Mouse (Mus musculus) lung, postnatal 0 days (tissue): Measurements from ENCODE around the gene Gm33543. TPM values are rescaled to one million over a fixed set of nuclear protein-coding genes. Genes with fewer than 3 reads are reported as not detected.

Experiments
- ATAC-seq: fragments of 200-750 bp; cut with Nextera tagmentation; 2 replicates; pipeline ENCODE4 v1.8.0; 2017; ENCODE audit warnings: moderate library complexity
- DNase-seq: peaks from one replicate; pipeline ENCODE4 v3.0.0-alpha.2; 2016; ENCODE audit warnings: low spot score
- H3K27ac ChIP-seq: fragments of 300-500 bp; sonication (generic); 2 replicates; pipeline ENCODE4 v1.5.1; 2014; ENCODE audit warnings: antibody characterized with exemption, mild to moderate bottlenecking, low read length, mixed read lengths
- H3K27me3 ChIP-seq: fragments of 300-500 bp; sonication (generic); replicated peaks from 2 replicates; pipeline ENCODE4 v1.6.1; 2014; ENCODE audit warnings: low read length, mixed read lengths; ENCODE audit not compliant: insufficient read depth
- H3K36me3 ChIP-seq: fragments of 300-500 bp; sonication (generic); 2 replicates; pipeline ENCODE4 v1.6.1; 2014; ENCODE audit warnings: low read length, mixed read lengths; ENCODE audit not compliant: insufficient read depth
- H3K4me1 ChIP-seq: fragments of 300-500 bp; sonication (generic); 2 replicates; pipeline ENCODE4 v1.6.1; 2014; ENCODE audit warnings: antibody characterized with exemption, low read depth, low read length, mixed read lengths; ENCODE audit not compliant: insufficient read depth
- H3K4me2 ChIP-seq: fragments of 300-500 bp; sonication (generic); replicated peaks from 2 replicates; pipeline ENCODE4 v1.6.1; 2014; ENCODE audit warnings: low read depth, mild to moderate bottlenecking, low read length, moderate library complexity, mixed read lengths
- H3K4me3 ChIP-seq: fragments of 300-500 bp; sonication (generic); 2 replicates; pipeline ENCODE4 v1.5.1; 2014; ENCODE audit warnings: low read depth, low read length
- H3K9ac ChIP-seq: fragments of 300-500 bp; sonication (generic); replicated peaks from 2 replicates; pipeline ENCODE4 v1.6.1; 2014; ENCODE audit warnings: low read depth, mild to moderate bottlenecking
- H3K9me3 ChIP-seq: fragments of 300-500 bp; sonication (generic); 2 replicates; pipeline ENCODE4 v1.6.1; 2016; ENCODE audit warnings: low read length, mixed read lengths
- CTCF ChIP-seq: IDR thresholded peaks from 2 replicates; pipeline ENCODE4 v1.5.1; 2016; ENCODE audit warnings: antibody characterized with exemption, mild to moderate bottlenecking
- EP300 ChIP-seq: IDR thresholded peaks from 2 replicates; pipeline ENCODE4 v1.6.1; 2016; ENCODE audit warnings: antibody characterized with exemption, mild to moderate bottlenecking, control low read depth
- WGBS: fragments of 180-500 bp; shearing (Covaris S2); extraction: QIAGEN DNeasy Blood & Tissue Kit; methylation state at CpG from one replicate; pipeline ENCODE4 v1.1.7; 2014; 5-methylcytosine and 5-hydroxymethylcytosine counted together
- polyA plus RNA-seq: library from polyadenylated mRNA; unstranded; fragments of >200 nt; fragmentation: Nextera tagmentation; extraction: Ambion mirVana; gene quantifications from 2 replicates; pipeline ENCODE4 v1.2.1, GENCODE M21; 2015

Gm33543 gene
- polyA plus RNA-seq, 1 experiment from 2014 or later, result not detected

GRCm38 (mm10) chr10:95800693-95801442, 41.9 kb downstream of the Gm33543 start:
- Histone ChIP-seq H3K9me3 (0 out of 2 replicates have a peak, but pooled peaks cover 3% of the 10 kb centered on the region), H3K9ac (no peak overlapping the region), H3K4me1 (no peaks in the 10 kb centered on the region), H3K4me2 (no peak overlapping the region), H3K4me3 (no peak overlapping the region), H3K36me3 (no peaks in the 10 kb centered on the region), H3K27me3 (no peaks in the 10 kb centered on the region), H3K27ac (no peak overlapping the region)
- 69% methylated on average over 7 of the region's 7 CpGs for WGBS
- TF ChIP-seq CTCF, result no peak
- TF ChIP-seq EP300, result no peak
- ATAC-seq (no peak), DNase-seq (no peak)

GRCm38 (mm10) chr10:95797645-95798395, 44.9 kb downstream of the Gm33543 start:
- H3K4me2 ChIP-seq, result no peak overlapping the region
- DNase-seq, result no peak
- H3K4me1 ChIP-seq, result no peaks in the 10 kb centered on the region
- TF ChIP-seq CTCF (no peak), EP300 (no peak)
- no peak overlapping the region for H3K4me3 ChIP-seq
- no peaks in the 10 kb centered on the region for H3K9me3 ChIP-seq
- H3K27ac ChIP-seq, result no peak overlapping the region
- no peak for ATAC-seq
- 80% methylated on average over 12 of the region's 12 CpGs for WGBS
- no peaks in the 10 kb centered on the region for H3K36me3 ChIP-seq
- H3K9ac ChIP-seq, result no peak overlapping the region
- no peaks in the 10 kb centered on the region for H3K27me3 ChIP-seq

GRCm38 (mm10) chr10:95795500-95795899, 47.2 kb downstream of the Gm33543 start:
- 84% methylated on average over 4 of the region's 4 CpGs for WGBS
- TF ChIP-seq CTCF (no peak), EP300 (no peak)
- no peaks in the 10 kb centered on the region for H3K36me3 ChIP-seq
- H3K4me2 ChIP-seq, result no peak overlapping the region
- H3K9ac ChIP-seq, result no peak overlapping the region
- H3K4me1 ChIP-seq, result no peaks in the 10 kb centered on the region
- ATAC-seq (no peak), DNase-seq (no peak)
- no peak overlapping the region for H3K27ac ChIP-seq
- no peaks in the 10 kb centered on the region for H3K9me3 ChIP-seq
- H3K27me3 ChIP-seq, result no peaks in the 10 kb centered on the region
- no peak overlapping the region for H3K4me3 ChIP-seq

GRCm38 (mm10) chr10:95794706-95795105, 48.0 kb downstream of the Gm33543 start:
- no peak overlapping the region for H3K4me3 ChIP-seq
- no peak overlapping the region for H3K4me2 ChIP-seq
- no peak for TF ChIP-seq EP300
- TF ChIP-seq CTCF, result no peak
- 84% methylated on average over 6 of the region's 6 CpGs for WGBS
- no peak overlapping the region for H3K27ac ChIP-seq
- no peaks in the 10 kb centered on the region for H3K36me3 ChIP-seq
- DNase-seq (no peak), ATAC-seq (no peak)
- no peaks in the 10 kb centered on the region for H3K9me3 ChIP-seq
- no peaks in the 10 kb centered on the region for H3K27me3 ChIP-seq
- no peak overlapping the region for H3K9ac ChIP-seq
- no peaks in the 10 kb centered on the region for H3K4me1 ChIP-seq

GRCm38 (mm10) chr10:95791427-95791804, 51.3 kb downstream of the Gm33543 start:
- H3K27me3 ChIP-seq, result no peaks in the 10 kb centered on the region
- H3K27ac ChIP-seq, result no peak overlapping the region
- no peak for DNase-seq
- no peak overlapping the region for H3K4me2 ChIP-seq
- no peaks in the 10 kb centered on the region for H3K9me3 ChIP-seq
- H3K36me3 ChIP-seq, result no peaks in the 10 kb centered on the region
- TF ChIP-seq CTCF (no peak), EP300 (no peak)
- H3K4me3 ChIP-seq, result no peak overlapping the region
- no peak overlapping the region for H3K9ac ChIP-seq
- no peaks in the 10 kb centered on the region for H3K4me1 ChIP-seq
- ATAC-seq, result no peak
- WGBS, result 76% methylated on average over 8 of the region's 8 CpGs

- Histone ChIP-seq H3K4me3 (no peak overlapping the region), H3K27ac (no peak overlapping the region), H3K9ac (no peak overlapping the region), H3K9me3 (no peaks in the 10 kb centered on the region), H3K4me2 (no peak overlapping the region), H3K36me3 (no peaks in the 10 kb centered on the region), H3K27me3 (no peaks in the 10 kb centered on the region), H3K4me1 (no peaks in the 10 kb centered on the region)
- DNase-seq (no peak), ATAC-seq (no peak)
- TF ChIP-seq EP300, result no peak
- no peak for TF ChIP-seq CTCF
- 69% methylated on average over 15 of the region's 15 CpGs for WGBS
Observed at GRCm38 (mm10) chr10:95790771-95791426, 51.8 kb downstream of the Gm33543 start.
